Mouse (Mus musculus) T-cell, adult 2 months (primary cell): ENCODE data around the gene Dnah2.

ENCODE experiments used
- DNase-seq: peaks from one replicate; pipeline ENCODE4 v3.0.0; 2022; ENCODE audit warnings: low spot score

Dnah2 gene

DNA sequence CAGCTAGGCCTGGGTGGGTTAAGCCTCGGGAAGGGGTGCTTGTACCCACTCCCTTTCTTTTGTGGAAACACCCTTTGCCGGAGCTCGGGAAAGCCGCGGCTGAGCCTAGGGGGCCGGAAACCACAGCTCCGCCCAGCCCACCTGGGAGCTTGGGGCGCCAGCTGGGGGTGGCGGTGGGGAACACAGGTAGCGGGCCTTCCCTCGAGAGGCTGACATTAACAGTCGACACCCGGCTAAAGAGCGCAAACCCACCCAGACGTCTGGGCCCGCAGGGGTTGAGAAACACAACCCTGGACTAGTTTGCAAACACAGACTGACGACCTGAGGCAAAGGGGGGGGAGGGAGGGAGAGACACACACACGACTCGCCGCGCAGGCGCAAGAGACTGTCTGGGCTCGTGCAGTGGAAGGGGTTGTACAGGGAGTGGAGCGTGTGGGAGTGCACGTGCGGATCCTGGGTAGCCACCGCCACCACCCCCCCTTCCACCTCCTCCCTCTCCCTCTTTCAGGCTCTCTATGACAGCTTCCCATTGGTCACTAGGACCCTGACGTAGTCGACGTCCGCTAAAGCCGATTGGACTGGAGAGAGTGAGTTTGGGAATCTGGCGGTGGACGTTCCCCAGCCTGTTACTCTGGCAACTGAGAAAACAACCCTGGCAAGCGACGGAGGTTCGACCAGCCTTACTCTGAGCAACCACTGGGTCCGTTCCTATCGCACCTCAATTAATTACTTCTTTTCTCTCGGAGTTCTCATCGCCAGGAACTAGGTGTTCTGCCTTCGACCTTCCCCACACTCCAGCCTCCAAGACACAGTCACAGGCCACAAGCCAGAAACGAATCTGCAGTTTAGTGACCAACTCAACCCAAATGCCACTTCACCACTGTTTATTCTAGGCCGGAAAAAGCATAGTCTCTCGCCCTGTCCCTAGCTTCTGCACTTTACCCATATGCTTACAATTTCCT, 130.1 kb downstream of the Dnah2 start:
- DNase-seq: peak; percentile 82

DNA sequence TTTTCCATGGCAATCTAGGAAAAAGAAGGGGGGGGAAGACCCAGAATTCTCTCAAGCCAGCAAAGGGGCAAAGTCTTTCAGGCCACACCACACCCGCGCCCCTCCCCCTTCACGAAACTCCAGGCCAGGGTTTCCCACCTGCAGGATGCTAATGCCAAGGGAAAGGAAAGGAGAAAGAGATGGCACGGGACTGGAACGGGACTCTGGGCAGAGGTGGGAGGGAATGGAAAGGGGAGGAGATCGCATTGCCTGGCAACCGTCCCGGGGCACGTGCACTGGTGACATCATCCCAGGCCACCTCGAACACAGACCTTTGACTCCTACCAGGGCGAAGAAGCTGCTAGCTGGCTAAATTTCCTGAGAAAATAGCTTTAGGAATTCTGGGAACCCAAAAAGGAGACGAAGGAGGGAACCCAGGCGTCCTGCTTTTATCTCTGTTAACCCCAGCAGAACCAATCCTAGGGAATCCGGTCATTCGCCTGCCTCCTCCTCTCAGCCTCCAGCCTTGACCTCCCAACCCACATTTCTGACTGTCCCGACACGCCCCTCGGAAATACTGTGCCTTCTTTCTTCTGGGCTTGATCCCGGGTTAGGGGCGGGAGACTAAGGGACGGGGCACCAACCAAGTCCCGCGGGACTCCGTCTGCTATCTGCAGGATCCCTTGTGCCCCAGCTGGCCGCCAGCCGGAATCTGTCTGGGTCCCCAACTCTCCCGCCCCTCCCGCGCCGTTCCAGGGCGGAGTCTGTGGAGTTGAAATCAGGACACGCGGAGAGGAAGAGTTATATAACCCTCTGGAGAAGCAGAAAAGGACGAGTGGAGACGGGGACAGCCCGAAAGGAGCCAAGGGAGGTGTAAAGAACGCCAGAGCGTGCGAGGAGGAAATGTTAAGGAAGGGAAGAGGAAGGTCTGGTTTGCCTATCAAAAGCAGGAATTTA, 131.2 kb downstream of the Dnah2 start:
- DNase-seq: peak; percentile 53

DNA sequence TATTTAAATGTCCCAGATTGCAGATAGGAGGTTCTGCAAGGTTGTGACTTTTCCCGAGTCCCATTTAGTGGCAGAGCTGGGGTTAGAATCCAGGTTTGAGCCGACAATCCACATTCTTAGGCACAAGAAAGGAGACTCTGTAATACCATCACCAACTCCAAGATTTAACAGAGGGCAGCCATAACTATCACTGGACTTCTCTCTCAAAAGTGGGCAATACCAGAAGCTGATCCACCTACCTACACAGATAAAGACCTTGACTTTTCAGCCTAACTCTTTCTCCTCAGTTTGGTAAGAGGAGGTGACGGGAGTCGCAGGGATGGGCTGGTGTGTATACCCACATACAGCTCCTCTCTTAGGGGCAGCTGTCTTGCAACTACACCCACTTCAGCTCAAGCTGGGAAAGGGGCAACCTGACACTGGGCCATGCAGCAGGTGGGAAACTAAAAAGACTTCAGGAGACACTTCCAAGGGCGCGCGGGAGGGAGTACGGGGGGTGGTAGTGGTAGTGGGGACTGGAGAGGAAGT, 131.9 kb downstream of the Dnah2 start:
- no peak for DNase-seq

GRCm38 (mm10) chr11:69416509-69416908, 132.4 kb downstream of the Dnah2 start:
- DNase-seq: no peak

GRCm38 (mm10) chr11:69415668-69416451, 133.1 kb downstream of the Dnah2 start:
- DNase-seq: no peak

DNA sequence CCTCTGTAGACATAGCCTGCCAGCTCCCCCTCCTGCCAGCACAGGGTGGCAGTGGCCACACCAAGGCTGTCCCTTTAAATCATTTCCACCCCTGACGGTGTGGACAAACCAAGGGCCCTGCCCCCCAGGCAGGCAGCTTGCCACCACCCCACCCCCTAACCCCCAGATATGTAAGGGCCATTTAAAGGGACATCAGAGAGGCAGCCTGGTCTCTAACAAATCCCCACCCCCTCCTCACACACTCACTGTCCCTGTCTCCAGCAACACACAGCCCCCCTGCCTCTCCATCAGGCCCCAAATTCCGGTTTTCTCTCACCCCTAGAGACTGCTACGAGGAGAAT, 133.6 kb downstream of the Dnah2 start:
- no peak for DNase-seq

GRCm38 (mm10) chr11:69414421-69415326, 134.2 kb downstream of the Dnah2 start:
- DNase-seq: no peak

- no peak for DNase-seq
Observed at GRCm38 (mm10) chr11:69413221-69414181, 135.4 kb downstream of the Dnah2 start, which contains the start of gene Kdm6b. Gene Kdm6b (minus strand): TSS chr11:69413675.

DNA sequence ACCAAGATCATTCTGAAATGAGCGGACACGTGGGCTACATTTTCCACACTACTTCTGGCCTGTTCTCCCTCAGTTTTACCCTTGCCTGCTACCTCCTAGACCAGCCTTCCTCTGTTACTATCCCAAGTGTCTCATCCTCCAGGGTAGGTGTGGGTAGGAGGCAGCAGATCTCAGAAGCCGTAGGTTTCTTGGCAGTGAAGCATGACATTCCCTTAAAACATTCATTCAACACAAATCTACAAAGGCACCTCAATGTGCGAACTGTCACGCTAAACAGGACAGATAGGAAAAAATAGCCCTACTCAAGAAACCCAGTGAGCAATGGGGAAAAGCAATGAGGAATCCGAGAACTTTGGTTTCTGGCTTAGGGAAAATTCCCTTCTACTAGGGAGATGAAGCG, 136.4 kb downstream of the Dnah2 start:
- DNase-seq: no peak

DNA sequence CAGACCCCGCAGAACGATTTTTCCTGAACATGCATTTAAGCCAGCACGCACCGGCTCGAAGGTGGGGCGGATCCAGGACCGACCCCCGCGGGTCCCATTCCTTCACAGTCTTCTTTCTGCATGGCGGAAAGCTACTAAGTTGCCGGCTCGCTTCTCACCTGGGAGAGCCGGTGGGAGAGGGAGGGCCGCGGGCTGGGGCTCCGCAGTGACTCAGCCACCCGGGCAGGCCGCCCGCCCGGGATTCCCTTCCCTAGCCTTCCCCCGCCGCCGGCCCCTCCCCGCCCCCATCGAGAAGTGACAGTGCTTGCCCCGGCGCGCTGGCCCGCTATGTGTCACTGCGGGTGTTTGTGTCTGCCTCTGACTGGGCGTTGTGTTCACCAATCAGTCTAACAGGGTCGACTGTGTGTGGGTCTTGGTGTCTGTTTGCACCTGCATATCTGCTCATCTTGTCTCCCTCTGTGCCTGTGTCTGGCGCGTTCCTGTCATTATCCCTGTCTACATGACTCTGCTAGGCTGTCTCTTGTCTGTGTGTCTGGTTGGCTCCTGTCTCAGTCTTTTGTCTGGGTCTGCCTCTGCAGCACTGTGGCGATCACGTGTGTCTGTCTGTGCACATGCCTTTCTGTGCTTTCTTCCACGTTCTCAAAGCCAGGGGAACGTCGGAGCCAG, 137.2 kb downstream of the Dnah2 start:
- peak; percentile 58 for DNase-seq

- peak; percentile 71 for DNase-seq
Observed at GRCm38 (mm10) chr11:69411073-69411535, 137.8 kb downstream of the Dnah2 start.

DNA sequence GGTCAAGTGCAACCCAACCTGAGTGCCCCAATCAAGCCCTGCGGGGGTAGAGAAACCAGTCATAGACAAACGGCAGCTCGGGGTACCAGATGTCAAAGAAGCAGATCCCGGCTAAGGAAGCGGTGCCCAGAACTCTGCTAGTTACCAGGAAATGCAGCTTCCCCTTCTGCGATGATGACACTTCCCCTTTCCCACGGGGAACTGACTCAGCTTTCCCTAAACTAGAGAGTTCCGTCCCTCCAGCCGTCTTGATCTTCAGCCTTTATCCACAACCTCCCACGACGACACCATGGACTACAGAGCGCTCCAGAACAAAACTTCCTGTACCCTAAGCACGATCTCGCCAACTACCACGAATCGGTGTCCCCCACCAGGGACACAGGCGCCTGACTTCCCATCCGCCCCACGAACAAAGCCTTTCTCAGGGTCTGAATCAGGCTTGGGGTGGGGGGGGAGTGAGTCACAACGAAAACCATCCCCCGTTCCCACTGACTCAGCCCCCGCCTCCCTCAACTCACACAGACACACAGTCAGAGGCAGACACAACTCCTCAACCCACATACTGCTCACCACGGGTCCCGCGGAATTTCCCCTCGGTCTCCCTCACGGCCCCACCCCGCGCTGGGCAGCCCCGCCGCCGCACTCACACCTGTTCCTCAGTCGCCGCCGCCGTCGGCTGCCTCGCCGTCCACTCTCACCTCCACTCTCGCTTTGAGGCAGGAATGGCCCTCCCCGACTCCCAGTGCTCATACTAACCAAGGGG, 138.4 kb downstream of the Dnah2 start:
- peak; percentile 93 for DNase-seq

- no peak for DNase-seq
Observed at GRCm38 (mm10) chr11:69410045-69410309, 138.9 kb downstream of the Dnah2 start.

- peak; percentile 92 for DNase-seq
Observed at GRCm38 (mm10) chr11:69409378-69410044, 139.4 kb downstream of the Dnah2 start.

DNA sequence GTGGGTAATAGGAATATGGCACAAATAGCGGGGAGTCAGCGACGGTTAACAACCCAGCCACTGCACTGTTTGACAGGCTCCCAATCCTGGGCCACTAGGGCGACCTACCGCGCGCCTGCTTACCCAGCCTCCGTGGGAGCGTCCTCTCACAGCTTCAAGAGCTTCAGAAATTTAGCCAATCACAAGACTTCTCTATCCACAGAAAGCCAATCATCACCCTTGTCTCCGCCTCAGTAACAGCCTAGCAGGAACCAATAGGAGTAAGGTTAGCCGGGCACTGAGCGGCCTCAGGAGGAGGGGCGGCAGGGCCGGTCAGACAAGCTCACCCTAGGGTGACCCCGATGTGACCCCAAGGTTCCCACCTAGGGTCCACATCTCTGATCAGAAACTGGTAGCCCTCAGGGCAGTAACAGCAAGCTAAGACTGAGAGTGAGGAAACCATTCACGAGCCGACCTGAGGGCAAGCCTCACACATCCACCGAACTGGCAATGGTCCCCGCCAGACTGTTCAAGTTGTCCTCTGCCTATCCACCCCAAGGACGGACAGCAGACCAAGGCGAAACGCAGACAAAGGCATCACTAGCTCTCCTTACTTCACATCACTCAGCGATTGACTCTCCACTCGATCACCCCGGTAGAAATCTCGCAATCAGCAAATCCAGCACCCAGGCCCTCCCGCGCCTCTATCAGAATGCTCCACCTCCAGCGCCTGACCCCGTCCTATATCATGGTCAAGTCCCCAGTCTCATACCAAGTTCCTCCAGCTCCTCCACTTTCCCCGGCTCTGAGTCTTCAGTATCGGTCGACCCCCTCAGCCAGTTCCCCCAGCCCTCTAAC, 140.2 kb downstream of the Dnah2 start:
- DNase-seq: peak; percentile 82

DNA sequence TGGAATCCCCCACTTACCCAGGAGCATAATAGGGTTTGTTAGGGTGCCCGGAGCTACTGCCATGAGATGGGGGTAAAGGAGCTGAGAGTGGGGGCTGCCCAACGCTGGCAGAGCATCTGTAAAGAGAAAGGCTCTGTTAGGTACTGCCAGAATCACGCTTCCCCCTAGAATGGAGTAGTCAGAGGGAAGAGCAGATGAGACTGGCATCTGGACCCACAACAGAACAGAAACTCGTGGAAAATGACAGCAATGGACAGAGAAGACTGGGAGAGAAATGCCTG, 141.2 kb downstream of the Dnah2 start:
- DNase-seq: no peak
